Mouse (Mus musculus) cerebellum, postnatal 4 days (tissue): Measurements from ENCODE around the gene Cyp2j6.
"Not testable (repeated sequence)": the region's sequence is repeated elsewhere in the genome, so short reads cannot be mapped to it uniquely, and the experiment has no call there.

Source experiments
- DNase-seq, 2 experiments: peaks; one replicate each; pipeline ENCODE4 v3.0.0; 2022; ENCODE audit warnings: low spot score in 2 of 2, mixed read lengths in 1 of 2

Gene Cyp2j6

GRCm38 (mm10) chr4:96553133-96553819 is at the start of gene Cyp2j6:
Gene Cyp2j6, minus strand, starts transcription at chr4:96553661.
- peak; percentile 17 to 21 for DNase-seq

- DNase-seq = peak in 1 of 2 experiments; percentile 43
Observed at GRCm38 (mm10) chr4:96591791-96592150, 38.3 kb upstream of the Cyp2j6 start.

GRCm38 (mm10) chr4:96590911-96591790 is 37.7 kb upstream of the Cyp2j6 start, which contains the start of gene Cyp2j9:
Gene Cyp2j9, minus strand, starts transcription at chr4:96591578.
- peak in 1 of 2 experiments; percentile 23 for DNase-seq

GRCm38 (mm10) chr4:96581425-96582088 is 28.1 kb upstream of the Cyp2j6 start:
- no peak for DNase-seq

- DNase-seq = not testable (repeated sequence)
Observed at GRCm38 (mm10) chr4:96580351-96580750, 26.9 kb upstream of the Cyp2j6 start.

- no peak for DNase-seq
Observed at GRCm38 (mm10) chr4:96569442-96569841, 16.0 kb upstream of the Cyp2j6 start.

GRCm38 (mm10) chr4:96567988-96568387 is 14.5 kb upstream of the Cyp2j6 start:
- no peak for DNase-seq

GRCm38 (mm10) chr4:96565808-96566207 is 12.3 kb upstream of the Cyp2j6 start:
- DNase-seq = no peak

- no peak for DNase-seq
Observed at GRCm38 (mm10) chr4:96560464-96560863, 7.0 kb upstream of the Cyp2j6 start.

- DNase-seq = no peak
Observed at GRCm38 (mm10) chr4:96559781-96560180, 6.3 kb upstream of the Cyp2j6 start.

GRCm38 (mm10) chr4:96551619-96552018 is 1.8 kb downstream of the Cyp2j6 start:
- DNase-seq = no peak

- no peak for DNase-seq
Observed at GRCm38 (mm10) chr4:96545976-96546375, 7.5 kb downstream of the Cyp2j6 start.

GRCm38 (mm10) chr4:96525772-96526171 is 27.7 kb downstream of the Cyp2j6 start:
- DNase-seq = no peak

- DNase-seq = no peak
Observed at GRCm38 (mm10) chr4:96522256-96522655, 31.2 kb downstream of the Cyp2j6 start.

GRCm38 (mm10) chr4:96510083-96510482 is 43.4 kb downstream of the Cyp2j6 start:
- no peak for DNase-seq

- DNase-seq = no peak
Observed at GRCm38 (mm10) chr4:96507286-96507685, 46.2 kb downstream of the Cyp2j6 start, which contains the start of gene Cyp2j8. Gene Cyp2j8, minus strand, starts transcription at chr4:96507386.
